Mouse (Mus musculus): Measurements from ENCODE around the gene Asah2.

- no peak for TF ChIP-seq CTCF (IDR thresholded peaks at IDR 0.05; ENCODE audit: borderline replicate concordance, insufficient read depth, low read depth, low read length)
- TF ChIP-seq POLR2A (IDR thresholded peaks at IDR 0.05; ENCODE audit: borderline replicate concordance, insufficient read depth, low read length) = no peak
These were observed 19.4 kb downstream of the Asah2 start for GRCm38 (mm10) chr19:32088570-32088969.

Measured in cerebellum, adult 2 months (tissue).